Mouse (Mus musculus) liver, adult 2 months (tissue): ENCODE measurements around the gene Trpm5.

Experiments
- CTCF ChIP-seq: fragments of 200-500 bp; IDR thresholded peaks from 2 replicates; pipeline ENCODE4 v1.5.1; 2011; ENCODE audit warnings: low read depth, low read length, control low read depth
- POLR2A ChIP-seq: fragments of 200-500 bp; IDR thresholded peaks from 2 replicates; pipeline ENCODE4 v1.6.1; 2011; ENCODE audit warnings: low read length, control low read depth; ENCODE audit not compliant: insufficient read depth; ENCODE audit errors: extremely low read depth

DNA sequence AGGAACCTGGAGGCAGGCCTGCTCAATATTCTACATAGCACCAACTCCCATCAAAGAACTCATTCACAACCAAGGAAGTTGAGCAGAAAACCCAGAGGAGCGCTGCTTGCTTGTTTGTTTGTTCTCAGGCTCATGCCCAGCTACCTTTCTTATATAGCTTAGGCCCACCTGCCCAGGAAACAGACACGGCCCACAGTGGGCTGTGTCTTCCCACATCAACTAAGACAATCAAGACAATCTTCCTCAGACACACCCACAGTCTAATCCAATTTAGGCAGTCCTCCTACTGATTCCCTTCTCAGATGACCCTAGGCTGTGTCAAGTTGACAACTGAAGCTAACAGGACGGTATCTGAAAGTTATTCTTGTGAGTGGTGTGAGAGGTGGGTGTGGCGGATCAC, 11.6 kb upstream of the Trpm5 start, which contains the start of gene Kcnq1:
- TF ChIP-seq POLR2A (no peak), CTCF (no peak)
